Mouse (Mus musculus) midbrain, embryonic 15.5 days (tissue): ENCODE results near the gene Lasp1. TPM values are rescaled to one million over a fixed set of nuclear protein-coding genes. Genes with fewer than 3 reads are reported as not detected.

Source experiments
- ATAC-seq: fragments of 200-750 bp; cut with Nextera tagmentation; replicated peaks from 2 replicates; pipeline ENCODE4 v1.8.0; 2017; ENCODE audit warnings: moderate TSS enrichment
- H3K27ac ChIP-seq: fragments of 300-500 bp; sonication (generic); 2 replicates; pipeline ENCODE4 v1.5.1; 2015; ENCODE audit warnings: mild to moderate bottlenecking, inconsistent platforms
- H3K27me3 ChIP-seq: fragments of 300-500 bp; sonication (generic); replicated peaks from 2 replicates; pipeline ENCODE4 v1.6.1; 2015; ENCODE audit warnings: inconsistent platforms
- H3K36me3 ChIP-seq: fragments of 300-500 bp; sonication (generic); replicated peaks from 2 replicates; pipeline ENCODE4 v1.6.1; 2015; ENCODE audit warnings: inconsistent platforms
- H3K4me1 ChIP-seq: fragments of 300-500 bp; sonication (generic); 2 replicates; pipeline ENCODE4 v1.6.1; 2015; ENCODE audit warnings: inconsistent platforms
- H3K4me2 ChIP-seq: fragments of 300-500 bp; sonication (generic); 2 replicates; pipeline ENCODE4 v1.6.1; 2015; ENCODE audit warnings: inconsistent platforms, mild to moderate bottlenecking, moderate library complexity
- H3K4me3 ChIP-seq: fragments of 300-500 bp; sonication (generic); 2 replicates; pipeline ENCODE4 v1.5.1; 2015; ENCODE audit warnings: mild to moderate bottlenecking, inconsistent platforms
- H3K9ac ChIP-seq: fragments of 300-500 bp; sonication (generic); 2 replicates; pipeline ENCODE4 v1.6.1; 2015; ENCODE audit warnings: mild to moderate bottlenecking, inconsistent platforms
- H3K9me3 ChIP-seq: fragments of 300-500 bp; sonication (generic); 2 replicates; pipeline ENCODE4 v1.6.1; 2016; ENCODE audit warnings: inconsistent platforms
- WGBS: fragments of 180-500 bp; shearing (Covaris S2); methylation state at CpG from one replicate; pipeline ENCODE4 v1.1.7; 2015; ENCODE audit warnings: mixed read lengths; 5-methylcytosine and 5-hydroxymethylcytosine counted together
- polyA plus RNA-seq: library from polyadenylated mRNA; unstranded; fragments of >200 nt; fragmentation: Nextera tagmentation; extraction: Ambion mirVana; gene quantifications from 2 replicates; pipeline ENCODE4 v1.2.1, GENCODE M21; 2015

Gene Lasp1
- polyA plus RNA-seq = 198 and 199 TPM in 2 replicates

DNA sequence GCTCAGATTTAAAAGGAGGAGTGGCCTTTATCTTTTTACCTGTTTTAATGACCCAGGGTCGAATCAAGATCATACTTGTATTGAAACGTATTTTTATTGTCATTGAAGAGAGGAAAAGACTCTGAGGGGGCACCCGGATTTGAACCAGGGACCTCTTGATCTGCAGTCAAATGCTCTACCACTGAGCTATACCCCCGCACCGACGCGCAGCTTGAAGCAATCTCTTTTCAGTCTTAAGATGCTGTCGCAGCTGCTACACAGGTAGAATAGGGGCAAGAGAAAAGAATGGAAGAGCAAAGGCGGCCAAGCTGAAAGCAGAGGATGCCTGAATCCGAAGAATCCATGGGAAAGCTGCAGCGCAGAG lies at the start of gene Lasp1:
Gene Lasp1, plus strand, starts transcription at position 219 of the 364 bp plus-strand sequence.
- Histone ChIP-seq H3K9me3 (no peaks in the 10 kb centered on the region), H3K9ac (peak within 1 kb of the TSS; percentile 85), H3K4me3 (peak within 1 kb of the TSS; percentile 88), H3K27me3 (no peaks in the 10 kb centered on the region), H3K4me1 (peaks cover 33% of the 10 kb centered on the region), H3K4me2 (peak within 1 kb of the TSS; percentile 76), H3K36me3 (no peaks in the 10 kb centered on the region), H3K27ac (peak within 1 kb of the TSS; percentile 95)
- 1% methylated on average over 11 of the region's 11 CpGs for WGBS
- peak; percentile 82 for ATAC-seq

DNA sequence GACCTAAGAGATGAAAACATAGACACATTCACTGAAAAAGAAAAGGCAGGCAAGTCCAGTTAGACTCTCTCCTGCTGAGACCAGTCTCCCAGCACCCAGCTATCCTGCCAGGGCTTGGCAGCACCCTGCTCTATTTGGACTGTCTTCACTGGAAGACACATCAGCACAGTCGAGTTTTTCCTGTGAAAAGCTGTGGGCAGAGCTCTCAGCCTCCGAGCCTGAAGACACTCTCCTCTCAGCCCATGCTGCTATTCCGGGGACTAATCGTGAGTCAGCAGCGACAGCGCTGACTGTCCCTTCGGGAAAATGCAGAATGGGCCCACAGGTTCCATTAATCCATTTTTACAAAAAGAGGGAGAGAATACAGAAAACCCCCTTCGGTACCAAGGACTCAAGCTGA lies 45.5 kb upstream of the Lasp1 start:
- no peak overlapping the region for H3K9ac ChIP-seq
- no peak overlapping the region for H3K27ac ChIP-seq
- WGBS = 91% methylated on average over 8 of the region's 8 CpGs
- no peaks in the 10 kb centered on the region for H3K4me1 ChIP-seq
- H3K4me2 ChIP-seq = no peak overlapping the region
- ATAC-seq = no peak
- no peak overlapping the region for H3K4me3 ChIP-seq
- H3K36me3 ChIP-seq = peaks cover 56% of the 10 kb centered on the region
- no peaks in the 10 kb centered on the region for H3K9me3 ChIP-seq
- no peaks in the 10 kb centered on the region for H3K27me3 ChIP-seq

DNA sequence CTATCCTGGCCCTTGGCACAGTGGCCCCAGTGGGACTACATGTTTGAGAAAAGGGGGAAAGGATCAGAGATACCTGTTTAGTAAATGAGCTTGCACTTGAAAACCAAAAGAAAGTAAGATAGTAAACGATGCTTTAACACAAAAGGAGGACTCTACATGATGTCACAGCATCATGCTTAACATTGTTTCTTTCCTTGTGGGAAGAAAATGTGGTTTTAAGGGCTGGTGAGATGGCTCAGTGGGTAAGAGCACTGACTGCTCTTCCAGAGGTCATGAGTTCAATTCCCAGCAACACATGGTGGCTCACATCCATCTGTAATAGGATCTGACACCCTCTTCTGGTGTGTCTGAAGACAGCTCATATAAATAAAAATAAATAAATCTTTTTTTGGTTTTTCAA lies 40.7 kb upstream of the Lasp1 start:
- ATAC-seq = no peak
- no peak overlapping the region for H3K9ac ChIP-seq
- peaks cover 42% of the 10 kb centered on the region for H3K36me3 ChIP-seq
- no peak overlapping the region for H3K27ac ChIP-seq
- H3K4me3 ChIP-seq = no peak overlapping the region
- no peaks in the 10 kb centered on the region for H3K9me3 ChIP-seq
- 94% methylated on average over 1 of the region's 1 CpGs for WGBS
- H3K4me2 ChIP-seq = no peak overlapping the region
- no peaks in the 10 kb centered on the region for H3K27me3 ChIP-seq
- H3K4me1 ChIP-seq = no peaks in the 10 kb centered on the region

- no peak for ATAC-seq
- no peak overlapping the region for H3K4me2 ChIP-seq
- H3K4me3 ChIP-seq = no peak overlapping the region
- peaks cover 39% of the 10 kb centered on the region for H3K36me3 ChIP-seq
- no peaks in the 10 kb centered on the region for H3K27me3 ChIP-seq
- H3K9ac ChIP-seq = no peak overlapping the region
- no peak overlapping the region for H3K27ac ChIP-seq
- H3K9me3 ChIP-seq = no peaks in the 10 kb centered on the region
- 89% methylated on average over 6 of the region's 6 CpGs for WGBS
- no peaks in the 10 kb centered on the region for H3K4me1 ChIP-seq
Measured at GRCm38 (mm10) chr11:97758942-97759341, 39.9 kb upstream of the Lasp1 start.

- Histone ChIP-seq H3K27ac (no peak overlapping the region), H3K4me3 (no peak overlapping the region), H3K9me3 (no peaks in the 10 kb centered on the region), H3K27me3 (no peaks in the 10 kb centered on the region), H3K4me2 (no peak overlapping the region), H3K4me1 (peaks cover 19% of the 10 kb centered on the region), H3K9ac (no peak overlapping the region), H3K36me3 (peaks cover 29% of the 10 kb centered on the region)
- ATAC-seq = no peak
Measured at GRCm38 (mm10) chr11:97761638-97762037, 37.2 kb upstream of the Lasp1 start.

- Histone ChIP-seq H3K4me2 (peak within 1 kb of the TSS; percentile 81), H3K9ac (peak within 1 kb of the TSS; percentile 91), H3K9me3 (no peaks in the 10 kb centered on the region), H3K27ac (peak within 1 kb of the TSS; percentile 90), H3K4me1 (peaks cover 23% of the 10 kb centered on the region), H3K36me3 (peaks cover 22% of the 10 kb centered on the region), H3K27me3 (no peaks in the 10 kb centered on the region), H3K4me3 (peak within 1 kb of the TSS; percentile 82)
- ATAC-seq = peak; percentile 97
- WGBS = under 1% methylated on average over 38 of the region's 38 CpGs
Measured at GRCm38 (mm10) chr11:97766154-97766881, 32.5 kb upstream of the Lasp1 start, which contains the start of gene Cwc25. Gene Cwc25 (minus strand): TSS chr11:97766556.

GRCm38 (mm10) chr11:97769704-97770103 lies 29.1 kb upstream of the Lasp1 start:
- no peak overlapping the region for H3K4me3 ChIP-seq
- WGBS = 40% methylated on average over 2 of the region's 2 CpGs
- H3K36me3 ChIP-seq = no peaks in the 10 kb centered on the region
- H3K27me3 ChIP-seq = no peaks in the 10 kb centered on the region
- no peaks in the 10 kb centered on the region for H3K9me3 ChIP-seq
- ATAC-seq = no peak
- no peak overlapping the region for H3K27ac ChIP-seq
- peaks cover 17% of the 10 kb centered on the region for H3K4me1 ChIP-seq
- H3K9ac ChIP-seq = no peak overlapping the region
- H3K4me2 ChIP-seq = no peak overlapping the region

DNA sequence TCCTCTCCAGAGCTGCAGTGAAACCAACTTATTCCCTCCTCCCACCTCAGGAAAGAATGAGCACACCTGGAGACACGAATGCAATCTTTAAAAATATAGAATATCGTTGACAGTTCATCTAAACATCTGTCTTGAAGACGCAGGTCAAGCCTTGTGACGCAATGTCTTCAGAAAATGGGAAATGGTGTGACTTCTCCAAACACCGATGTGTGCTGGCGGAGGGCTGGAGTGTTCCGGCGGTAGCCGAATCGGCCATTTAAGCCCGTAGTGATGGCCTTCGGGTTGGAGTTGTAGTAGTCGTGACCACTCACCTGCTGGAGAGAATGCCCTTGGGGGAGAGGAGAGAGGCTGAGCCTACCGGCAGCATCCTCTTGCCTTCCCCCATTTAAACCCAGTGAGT lies 27.4 kb upstream of the Lasp1 start:
- H3K4me2 ChIP-seq = no peak overlapping the region
- no peak for ATAC-seq
- no peak overlapping the region for H3K4me3 ChIP-seq
- no peaks in the 10 kb centered on the region for H3K36me3 ChIP-seq
- 86% methylated on average over 14 of the region's 14 CpGs for WGBS
- H3K4me1 ChIP-seq = peaks cover 4% of the 10 kb centered on the region; the same call in 1 of the 2 replicates
- H3K27me3 ChIP-seq = no peaks in the 10 kb centered on the region
- no peaks in the 10 kb centered on the region for H3K9me3 ChIP-seq
- no peak overlapping the region for H3K27ac ChIP-seq
- no peak overlapping the region for H3K9ac ChIP-seq

GRCm38 (mm10) chr11:97775186-97775585 lies 23.6 kb upstream of the Lasp1 start:
- ATAC-seq = no peak

GRCm38 (mm10) chr11:97775808-97776496 lies 22.8 kb upstream of the Lasp1 start, which contains the start of gene 1700001P01Rik:
Gene 1700001P01Rik (minus strand): TSS chr11:97775918.
- Histone ChIP-seq H3K4me2 (no peak within 1 kb of the TSS), H3K27me3 (no peaks in the 10 kb centered on the region), H3K9me3 (no peaks in the 10 kb centered on the region), H3K4me3 (no peak within 1 kb of the TSS), H3K4me1 (peaks cover 17% of the 10 kb centered on the region), H3K36me3 (peaks cover 39% of the 10 kb centered on the region), H3K27ac (no peak within 1 kb of the TSS), H3K9ac (no peak within 1 kb of the TSS)
- WGBS = 41% methylated on average over 17 of the region's 17 CpGs
- ATAC-seq = no peak

More at GRCm38 (mm10) chr11:97775186-97775585, 23.6 kb upstream of the Lasp1 start:
- Histone ChIP-seq H3K4me3 (no peak overlapping the region), H3K9me3 (no peaks in the 10 kb centered on the region), H3K4me1 (peaks cover 9% of the 10 kb centered on the region), H3K27ac (no peak overlapping the region), H3K4me2 (no peak overlapping the region), H3K9ac (no peak overlapping the region), H3K27me3 (no peaks in the 10 kb centered on the region), H3K36me3 (peaks cover 31% of the 10 kb centered on the region)
- 78% methylated on average over 13 of the region's 13 CpGs for WGBS

GRCm38 (mm10) chr11:97776497-97777128 lies 22.2 kb upstream of the Lasp1 start:
- no peak overlapping the region for H3K4me2 ChIP-seq
- no peak overlapping the region for H3K27ac ChIP-seq
- peaks cover 22% of the 10 kb centered on the region for H3K4me1 ChIP-seq
- H3K9me3 ChIP-seq = no peaks in the 10 kb centered on the region
- no peak overlapping the region for H3K9ac ChIP-seq
- peaks cover 39% of the 10 kb centered on the region for H3K36me3 ChIP-seq
- H3K27me3 ChIP-seq = no peaks in the 10 kb centered on the region
- WGBS = 57% methylated on average over 5 of the region's 5 CpGs
- ATAC-seq = no peak
- H3K4me3 ChIP-seq = no peak overlapping the region

DNA sequence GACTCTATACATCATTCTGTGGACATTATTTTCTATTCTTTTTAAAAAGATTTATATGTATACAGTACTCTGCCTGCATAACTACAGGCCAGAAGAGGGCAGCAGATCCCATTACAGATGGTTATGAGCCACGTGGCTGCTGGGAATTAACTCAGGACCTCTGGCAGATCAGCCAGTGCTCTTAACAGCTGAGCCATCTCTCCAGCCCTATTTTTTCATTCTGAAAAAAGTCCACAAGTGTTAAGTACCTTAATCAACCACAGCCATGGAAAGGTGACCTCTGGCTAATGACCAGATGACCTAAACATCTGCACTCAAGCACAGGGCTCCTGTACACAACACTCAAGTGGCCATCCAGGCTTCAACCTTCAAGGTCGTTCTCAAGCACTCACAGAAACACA lies 21.7 kb upstream of the Lasp1 start:
- Histone ChIP-seq H3K27me3 (no peaks in the 10 kb centered on the region), H3K36me3 (peaks cover 39% of the 10 kb centered on the region), H3K27ac (no peak overlapping the region), H3K4me2 (no peak overlapping the region), H3K4me3 (no peak overlapping the region), H3K4me1 (peaks cover 22% of the 10 kb centered on the region), H3K9ac (no peak overlapping the region), H3K9me3 (no peaks in the 10 kb centered on the region)
- 52% methylated on average over 2 of the region's 2 CpGs for WGBS
- no peak for ATAC-seq
